Mouse (Mus musculus): ENCODE results near the gene Rpl29. TPM values are rescaled to one million over a fixed set of nuclear protein-coding genes. Genes with fewer than 3 reads are reported as not detected.

Rpl29 gene
- polyA plus RNA-seq (2015; fragmentation: Nextera tagmentation; extraction: Ambion mirVana), result 1,071 and 1,139 TPM in 2 replicates

DNA sequence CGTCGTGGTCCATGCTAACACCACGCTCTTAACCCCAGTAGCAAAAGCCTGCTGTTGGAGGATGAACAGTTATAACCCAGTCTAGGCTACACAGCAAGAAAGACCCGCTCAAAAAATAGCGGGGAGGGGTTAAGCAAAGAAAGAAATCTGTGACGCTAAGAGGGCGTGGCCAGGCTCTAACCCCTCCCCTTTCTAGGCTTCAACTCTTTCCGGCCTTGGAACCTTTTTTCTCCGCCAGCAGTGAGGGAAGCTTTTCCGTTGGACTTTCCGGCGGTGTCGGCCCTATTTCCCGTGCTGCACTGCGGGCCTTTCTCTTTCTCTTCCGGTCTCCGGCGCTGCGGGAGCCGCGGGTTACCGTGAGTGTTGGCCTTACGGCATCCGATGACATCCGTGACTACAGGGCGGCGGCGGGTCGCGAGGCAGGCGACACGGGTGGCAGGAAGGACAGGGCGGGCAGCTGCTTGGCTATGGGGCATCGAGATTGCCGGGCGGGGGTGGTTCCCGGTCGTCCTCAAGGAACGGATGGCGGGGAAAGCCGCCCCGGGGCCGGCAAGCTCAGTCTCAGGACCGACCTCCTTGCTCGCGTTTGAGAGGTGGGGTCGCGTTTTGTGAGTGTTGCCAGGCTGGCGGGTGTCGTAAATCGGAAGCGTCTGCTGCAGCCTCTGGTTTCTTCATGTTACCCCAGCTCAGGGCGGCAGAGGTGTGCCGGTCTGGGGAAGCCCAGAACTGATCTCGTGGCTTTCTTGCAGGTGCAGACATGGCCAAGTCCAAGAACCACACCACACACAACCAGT, at the start of gene Rpl29:
Rpl29 (plus strand) TSS at position 234 of the 794 bp plus-strand sequence.
- peak; percentile 97 for DNase-seq (ENCODE audit: low spot score)

DNA sequence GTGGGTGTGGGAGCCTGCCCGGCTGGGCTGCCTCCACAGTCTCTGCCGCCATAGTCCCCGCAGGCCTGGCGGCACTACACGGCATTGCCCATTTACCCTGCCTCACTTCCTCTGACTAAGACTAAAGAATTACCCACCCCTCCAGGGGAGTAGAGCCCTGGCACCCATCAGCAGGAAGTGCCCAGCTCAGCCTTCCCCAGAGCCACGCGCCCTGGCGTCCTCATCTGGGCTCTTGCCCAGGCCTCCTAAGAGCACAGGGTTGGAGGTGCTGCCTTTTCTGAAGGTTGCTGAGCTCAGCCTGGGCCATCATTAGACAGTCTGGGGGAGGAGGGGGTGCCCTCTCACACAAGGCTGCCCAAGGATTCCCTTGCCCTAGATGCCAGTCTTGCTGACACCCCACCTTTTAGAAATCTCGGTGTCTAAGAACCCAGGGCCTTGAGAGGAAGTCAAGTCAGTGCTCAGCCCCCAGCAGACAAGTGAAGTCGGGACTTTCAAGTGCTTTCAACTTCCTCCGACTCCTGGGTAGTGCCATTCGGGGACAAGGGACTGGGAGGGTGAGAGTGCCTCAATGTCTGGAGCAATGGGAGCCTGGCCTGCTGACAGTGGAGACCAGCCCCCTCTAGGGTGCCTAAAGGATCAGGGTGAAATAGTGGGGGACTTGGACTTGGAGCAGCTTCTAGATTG, 42.9 kb upstream of the Rpl29 start:
- DNase-seq (ENCODE audit: low spot score), result no peak

DNA sequence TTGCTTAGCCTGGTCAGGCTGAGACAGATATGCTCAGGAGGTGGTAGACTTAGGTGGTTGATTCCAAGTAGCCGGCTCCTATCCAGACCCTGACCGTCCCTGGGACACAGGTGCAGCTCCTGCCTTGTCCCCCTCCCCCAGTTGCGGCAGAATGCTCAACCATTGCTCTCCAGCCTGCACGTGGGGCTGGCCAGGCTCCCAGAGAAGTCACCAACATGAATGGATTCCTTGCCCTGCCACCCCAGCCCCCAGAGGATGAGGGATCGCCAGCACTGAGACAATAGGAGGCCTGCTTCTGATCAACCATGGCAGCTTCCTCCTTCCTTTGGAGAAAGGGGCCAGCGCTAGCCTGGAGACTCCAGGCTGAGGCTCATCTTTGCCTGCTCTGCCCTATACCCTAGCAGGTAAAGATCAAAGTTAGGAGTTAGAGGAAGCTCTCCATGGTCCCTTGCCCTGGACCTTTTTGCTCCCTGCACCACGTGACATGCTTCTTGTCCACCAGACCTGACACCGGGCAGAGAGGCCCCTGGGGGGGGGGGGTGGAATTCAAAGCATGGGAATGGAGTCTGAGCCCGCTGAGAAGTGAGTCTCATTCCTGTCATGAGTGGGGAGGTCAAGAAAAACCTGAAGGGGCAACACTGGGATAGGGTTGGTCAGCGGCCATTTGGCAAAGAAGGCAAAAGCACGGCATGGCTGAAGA, 36.3 kb upstream of the Rpl29 start:
- no peak for DNase-seq (ENCODE audit: low spot score)

DNA sequence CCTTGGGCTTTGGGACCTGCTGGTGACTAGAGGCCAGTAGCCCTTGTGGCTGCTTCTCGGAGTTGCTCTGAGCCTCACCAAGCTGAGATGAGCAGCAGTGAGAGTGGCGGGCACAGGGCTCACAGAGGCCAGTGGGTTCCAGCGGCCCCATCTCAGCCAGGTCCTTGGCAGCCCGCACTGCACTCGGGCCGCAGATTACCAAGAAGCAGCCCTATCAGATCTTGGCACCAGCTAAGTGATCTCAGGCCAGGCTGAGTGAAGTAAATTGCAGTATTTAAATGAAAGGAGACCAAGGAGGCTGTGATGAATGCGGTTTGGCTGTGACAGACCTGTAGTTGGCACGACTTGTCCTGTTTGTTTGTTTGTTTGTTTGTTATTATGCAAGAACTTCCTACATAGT, 35.7 kb upstream of the Rpl29 start:
- no peak for DNase-seq (ENCODE audit: low spot score)

DNA sequence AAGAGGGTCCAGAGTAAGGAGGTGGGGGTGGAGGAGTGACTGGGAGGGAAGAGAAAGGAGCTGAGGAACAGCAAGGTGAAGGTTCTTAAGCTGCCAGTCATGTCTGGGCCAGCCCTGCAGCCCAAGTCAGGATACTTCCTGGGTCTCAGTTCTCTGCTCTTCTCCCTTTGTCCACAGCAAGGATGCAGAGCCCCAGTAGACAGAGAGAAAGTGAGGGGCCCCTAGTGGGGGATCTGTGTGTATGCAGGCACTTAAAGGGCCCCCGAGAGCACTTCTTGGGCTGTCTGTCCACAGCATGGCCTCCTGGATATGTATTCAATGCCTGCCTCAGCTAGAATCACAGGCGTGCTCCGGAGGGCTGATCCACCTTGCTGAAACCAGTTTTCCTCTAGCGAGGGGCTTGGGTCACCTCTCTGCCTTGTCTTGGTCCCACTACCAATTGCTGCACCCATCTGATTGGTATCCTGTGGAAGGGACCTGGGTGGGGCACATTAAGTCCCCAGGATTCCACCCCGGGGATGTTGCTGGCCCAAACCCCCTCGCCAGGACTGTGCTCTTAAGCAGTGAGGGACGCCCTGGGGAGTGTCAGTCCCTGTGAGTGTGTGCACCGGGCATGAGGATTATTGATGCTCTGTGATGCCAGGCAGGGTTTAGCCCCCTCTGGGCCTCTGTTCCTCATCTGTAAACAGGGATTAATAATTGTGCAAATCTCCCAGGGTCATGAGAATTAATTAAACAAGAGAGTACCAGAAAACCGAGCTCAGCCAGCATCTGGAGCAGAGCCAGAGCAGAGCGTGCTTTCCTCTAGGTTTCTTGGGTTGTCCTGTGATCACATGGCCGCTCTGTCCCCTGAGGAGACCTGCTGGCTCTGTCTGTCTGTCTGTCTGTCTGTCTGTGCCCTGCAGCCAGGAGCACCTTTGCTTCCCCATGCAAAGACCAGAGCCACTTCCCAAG, 34.3 kb upstream of the Rpl29 start:
- peak; percentile 73 for DNase-seq (ENCODE audit: low spot score)

DNA sequence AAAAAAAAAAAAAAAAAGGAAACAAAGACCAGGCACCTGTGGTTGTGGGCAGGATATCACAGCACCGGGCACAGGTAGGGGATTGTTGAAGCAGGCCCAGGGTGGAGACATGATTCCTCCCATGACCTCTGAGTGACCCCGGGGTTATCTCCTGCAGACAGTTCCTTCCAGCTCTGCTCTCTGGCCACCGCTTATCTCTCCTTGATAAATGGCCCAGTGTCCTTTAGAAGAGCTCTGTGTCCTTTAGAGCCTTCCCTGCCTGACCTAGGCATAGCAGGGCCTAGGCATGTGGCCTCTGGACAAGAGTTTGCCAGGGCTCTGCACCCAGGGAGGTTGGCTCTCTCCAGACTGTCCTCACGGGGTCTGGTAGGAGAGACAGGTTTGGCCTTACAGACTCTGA, 31.5 kb upstream of the Rpl29 start:
- no peak for DNase-seq (ENCODE audit: low spot score)

DNA sequence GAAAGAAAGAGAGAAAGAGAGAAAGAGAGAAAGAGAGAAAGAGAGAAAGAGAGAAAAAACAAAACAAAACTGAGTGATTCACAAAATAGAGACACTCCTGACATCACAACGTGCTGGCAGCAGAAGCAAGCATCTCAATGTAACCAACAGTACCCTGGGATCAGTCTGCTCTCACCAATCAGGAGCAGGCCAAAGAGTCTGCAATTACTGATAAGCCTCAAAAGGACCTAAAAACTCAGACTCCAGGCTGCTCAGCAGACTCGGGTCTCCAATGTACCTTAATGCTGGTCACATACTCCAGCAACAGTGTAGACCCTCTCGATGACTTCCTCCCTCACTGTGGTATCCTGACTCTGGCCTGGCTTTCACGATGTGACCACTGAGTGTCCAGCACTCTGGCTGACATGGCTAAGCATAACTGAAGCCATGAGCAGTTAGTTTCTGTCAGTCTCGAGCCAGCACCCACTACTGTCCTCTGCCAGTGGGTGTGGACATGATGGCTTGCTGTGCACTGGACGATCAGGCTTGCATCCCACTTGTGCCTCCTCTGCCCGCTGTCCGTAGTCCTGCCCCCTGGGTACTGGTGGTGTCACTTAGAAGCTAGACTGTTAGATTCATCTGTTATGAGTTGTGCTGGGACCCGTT, 30.5 kb upstream of the Rpl29 start:
- no peak for DNase-seq (ENCODE audit: low spot score)

DNA sequence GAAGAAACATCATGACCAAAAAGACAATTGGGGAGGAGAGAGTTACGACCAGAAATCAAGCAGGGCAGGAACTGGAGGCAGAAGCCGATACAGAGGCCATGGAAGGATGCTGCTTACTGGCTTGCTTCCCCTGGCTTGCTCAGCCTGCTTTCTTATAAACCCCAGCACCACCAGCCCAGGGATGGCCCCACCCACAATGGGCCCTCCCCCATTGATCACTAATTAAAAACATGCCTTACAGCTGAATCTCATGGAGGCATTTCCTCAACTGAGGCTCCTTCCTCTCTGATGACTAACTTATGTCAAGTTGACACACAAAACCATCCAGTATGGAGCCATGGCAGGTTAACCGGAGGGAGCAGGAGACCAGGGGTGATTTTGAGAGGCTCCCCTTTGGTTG, 29.4 kb upstream of the Rpl29 start:
- no peak for DNase-seq (ENCODE audit: low spot score)

DNA sequence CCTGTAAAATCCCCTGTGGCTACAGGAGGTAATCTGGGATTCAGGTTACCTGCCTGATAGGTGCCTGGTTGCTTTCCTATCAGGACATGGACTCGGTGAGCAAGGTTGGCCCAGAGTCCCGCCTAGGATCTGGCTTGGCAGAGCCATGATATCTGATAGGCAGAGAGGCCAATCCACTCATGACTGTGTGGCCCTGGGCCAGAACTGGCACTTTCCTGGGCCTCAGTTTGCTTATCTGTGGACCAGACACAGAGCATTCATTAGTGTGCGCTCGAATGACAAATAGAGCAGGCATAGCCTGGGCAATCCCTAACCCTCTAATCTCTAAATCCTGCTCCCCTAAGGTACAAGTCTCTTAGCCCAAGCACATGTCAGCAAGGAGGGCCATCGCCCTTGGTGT, 27.1 kb upstream of the Rpl29 start:
- DNase-seq (ENCODE audit: low spot score), result no peak

DNA sequence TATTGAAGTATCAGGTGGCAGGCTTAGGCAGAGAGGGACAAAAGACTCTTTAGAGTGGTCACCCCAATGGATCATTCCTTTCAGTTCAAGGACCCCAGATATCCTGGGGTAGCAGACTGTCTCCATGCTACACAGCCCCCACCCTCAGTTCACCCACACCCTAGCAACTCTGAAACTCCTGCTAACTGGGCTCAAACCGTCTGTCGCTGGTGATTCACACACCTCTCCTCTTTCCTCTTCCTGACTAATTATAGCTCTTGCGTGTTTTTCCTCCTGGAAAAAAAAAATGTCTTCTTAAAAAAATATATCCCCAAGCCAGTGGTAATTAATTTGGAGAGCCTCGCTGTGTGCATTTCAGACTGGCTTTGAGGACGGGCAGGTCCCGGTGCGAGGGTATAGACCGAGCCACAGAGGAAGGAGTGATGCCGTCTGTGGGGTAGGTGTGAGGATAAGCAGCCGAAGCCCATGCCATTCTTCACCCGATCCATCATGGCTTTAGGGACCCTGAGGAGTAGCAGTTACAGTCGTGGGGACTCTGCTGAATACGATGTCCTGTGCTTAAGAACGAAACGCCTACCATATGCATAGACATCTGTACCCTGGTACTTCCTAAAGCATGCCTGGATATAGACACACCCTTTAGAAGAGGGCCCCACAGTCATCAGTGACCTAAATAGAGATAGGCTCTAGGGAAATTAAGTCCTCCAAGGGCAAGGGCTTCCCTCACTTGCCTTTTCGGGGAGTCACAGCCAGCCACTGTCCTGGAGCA, 26.5 kb upstream of the Rpl29 start:
- no peak for DNase-seq (ENCODE audit: low spot score)

DNA sequence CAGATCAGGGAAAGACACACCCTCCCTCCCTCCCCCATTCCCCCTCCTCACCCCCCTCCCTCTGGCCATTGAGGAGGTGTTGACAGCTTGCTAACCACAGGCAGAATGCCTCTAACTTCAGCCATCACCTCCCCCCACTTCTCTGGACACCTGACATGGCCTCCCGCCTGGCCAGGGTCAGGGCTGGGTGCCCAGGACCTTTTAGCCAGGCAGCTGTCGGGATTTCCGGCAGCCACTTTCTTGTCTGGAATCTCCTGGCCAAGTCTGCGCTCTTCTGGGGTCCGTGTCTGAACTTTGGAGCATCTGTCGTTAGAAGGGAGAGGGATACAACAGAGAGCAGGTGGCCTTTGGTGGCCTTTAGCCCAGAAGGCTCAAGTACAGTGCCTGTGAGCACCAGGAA, 24.0 kb upstream of the Rpl29 start:
- DNase-seq (ENCODE audit: low spot score), result no peak

DNA sequence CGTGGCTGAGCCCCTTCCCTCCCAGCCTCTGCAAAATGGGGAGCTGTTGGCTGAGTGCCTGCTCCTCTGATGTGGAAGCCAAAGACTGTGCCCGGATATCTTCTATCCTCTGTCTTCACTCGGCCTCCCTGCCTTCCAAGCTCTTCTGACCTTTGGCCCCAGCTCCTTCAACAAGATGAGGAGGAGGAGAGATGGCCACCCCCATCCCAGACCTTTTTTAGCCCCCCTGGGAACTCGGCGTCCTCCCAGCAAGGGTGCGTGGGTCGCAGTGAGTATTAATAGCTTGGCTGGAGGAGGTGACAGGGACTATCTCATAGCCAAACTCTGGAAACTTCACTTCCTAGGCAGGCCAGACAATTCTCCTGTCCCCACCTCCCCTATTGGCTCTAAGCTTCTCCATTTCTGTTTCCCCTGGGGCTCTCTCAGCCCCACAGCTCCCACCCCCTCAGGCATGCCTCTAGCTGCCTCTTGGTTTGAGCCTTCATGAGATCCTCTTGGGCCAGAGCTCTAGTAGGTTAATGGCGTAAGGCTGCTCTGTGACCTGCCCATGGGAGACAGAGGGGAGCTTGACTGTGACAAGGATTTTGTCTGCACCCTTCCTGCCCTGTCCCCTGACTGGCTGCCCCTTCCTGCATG, 22.7 kb upstream of the Rpl29 start:
- no peak for DNase-seq (ENCODE audit: low spot score)

DNA sequence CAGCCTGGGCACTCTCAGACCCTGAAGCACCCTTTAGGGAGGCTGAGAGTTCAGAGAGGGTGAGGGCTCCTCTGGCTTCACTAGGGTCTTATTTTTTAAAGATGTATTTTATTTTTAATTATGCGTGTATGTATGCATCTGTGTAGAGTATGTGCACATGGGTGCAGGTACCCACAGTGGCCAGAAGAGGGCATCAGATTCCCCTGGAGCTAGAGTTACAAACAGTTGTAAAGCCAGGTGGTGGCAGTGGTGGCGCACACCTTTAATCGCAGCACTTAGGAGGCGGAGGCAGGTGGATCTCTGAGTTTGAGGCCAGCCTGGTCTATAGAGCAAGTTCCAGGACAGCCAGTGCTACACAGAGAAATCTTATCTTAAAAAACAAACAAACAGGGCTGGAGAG, 20.2 kb upstream of the Rpl29 start:
- DNase-seq (ENCODE audit: low spot score), result no peak

DNA sequence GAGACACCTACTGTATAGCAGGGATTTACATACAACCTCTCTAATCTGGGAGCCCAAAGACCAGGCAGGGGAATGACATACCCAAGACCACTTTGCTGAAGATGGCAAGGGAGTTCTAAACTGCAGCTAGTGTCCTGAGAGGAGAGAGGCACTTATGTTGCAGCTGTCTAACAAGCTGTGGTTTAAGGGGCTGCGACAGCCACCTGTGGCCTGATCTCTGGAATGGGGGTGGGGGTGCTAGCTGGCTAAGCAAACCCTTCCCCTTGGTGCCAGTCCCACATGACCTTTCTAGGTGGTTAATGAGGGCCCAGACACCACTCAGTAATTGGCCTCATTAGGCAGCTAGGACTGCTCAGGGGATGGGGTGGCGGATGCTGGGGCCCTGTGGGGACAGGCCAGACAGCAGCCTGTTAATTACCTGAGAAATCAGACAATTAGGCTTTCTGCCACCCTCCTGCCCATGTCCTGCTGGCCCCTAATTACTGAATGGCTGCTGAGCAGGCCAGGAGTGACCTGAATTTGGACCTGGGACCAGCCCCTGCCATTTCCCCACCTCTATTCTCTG, 19.1 kb upstream of the Rpl29 start:
- no peak for DNase-seq (ENCODE audit: low spot score)

DNA sequence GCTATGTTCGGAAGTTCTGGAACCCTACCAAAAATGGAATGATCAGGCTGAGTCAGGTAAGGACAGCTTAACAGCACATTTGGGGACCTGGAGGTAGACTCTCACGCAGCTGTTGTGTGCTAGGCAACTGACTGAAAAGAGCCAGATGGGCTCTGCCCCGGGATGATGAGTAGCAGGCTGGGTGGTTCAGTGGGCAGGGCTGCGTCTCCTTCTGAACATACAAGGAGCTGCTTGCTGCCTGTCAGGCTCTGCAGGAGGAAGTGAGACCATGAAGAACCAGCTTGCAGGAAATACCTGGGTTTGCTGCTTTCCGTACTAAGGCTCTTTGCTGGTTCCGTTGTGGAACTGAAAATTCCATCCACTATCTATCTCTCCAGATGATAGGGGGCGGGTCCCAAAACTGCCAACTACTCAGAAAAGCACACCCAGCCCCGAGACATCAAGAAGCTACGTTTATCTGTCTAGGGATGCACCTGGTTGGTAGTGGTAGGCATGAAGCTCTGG, 18.1 kb upstream of the Rpl29 start:
- no peak for DNase-seq (ENCODE audit: low spot score)

DNA sequence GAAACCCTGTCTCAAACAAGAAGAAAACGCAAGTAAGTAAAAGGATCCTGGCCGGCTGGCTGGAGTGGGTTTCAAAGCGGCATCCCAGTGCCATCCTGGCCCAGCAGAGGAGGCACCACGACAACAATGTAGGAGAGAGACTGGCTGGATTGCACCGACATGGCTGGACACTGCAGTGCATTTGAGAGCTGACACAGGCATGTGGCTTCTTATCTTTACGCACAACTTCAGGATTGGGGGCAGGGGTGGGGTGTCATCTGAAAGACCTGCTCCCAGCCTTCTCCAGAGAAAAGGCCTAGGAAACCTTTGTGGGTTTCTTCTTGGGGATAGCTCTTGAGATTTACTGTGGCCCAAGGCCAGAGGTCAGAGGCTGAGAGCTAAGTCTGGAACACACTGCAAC, 17.5 kb upstream of the Rpl29 start:
- no peak for DNase-seq (ENCODE audit: low spot score)

DNA sequence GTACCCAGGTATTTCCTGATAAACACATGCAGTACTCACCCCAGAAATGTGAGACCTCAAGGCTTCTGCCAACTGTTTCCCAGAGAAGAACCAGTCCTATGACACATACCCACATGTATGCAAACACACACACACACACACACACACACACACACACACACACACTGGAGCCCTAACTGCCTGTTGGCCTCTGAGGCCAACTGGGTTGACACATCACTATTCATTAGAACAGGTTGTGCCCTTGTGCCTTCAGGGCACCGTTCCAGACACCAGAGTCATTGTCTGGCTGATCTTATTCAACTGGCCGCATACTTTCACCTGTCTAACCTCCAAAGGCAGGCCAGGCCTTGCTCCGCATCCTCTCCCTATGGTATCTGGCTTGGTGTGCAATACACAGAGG, 17.0 kb upstream of the Rpl29 start:
- no peak for DNase-seq (ENCODE audit: low spot score)

DNA sequence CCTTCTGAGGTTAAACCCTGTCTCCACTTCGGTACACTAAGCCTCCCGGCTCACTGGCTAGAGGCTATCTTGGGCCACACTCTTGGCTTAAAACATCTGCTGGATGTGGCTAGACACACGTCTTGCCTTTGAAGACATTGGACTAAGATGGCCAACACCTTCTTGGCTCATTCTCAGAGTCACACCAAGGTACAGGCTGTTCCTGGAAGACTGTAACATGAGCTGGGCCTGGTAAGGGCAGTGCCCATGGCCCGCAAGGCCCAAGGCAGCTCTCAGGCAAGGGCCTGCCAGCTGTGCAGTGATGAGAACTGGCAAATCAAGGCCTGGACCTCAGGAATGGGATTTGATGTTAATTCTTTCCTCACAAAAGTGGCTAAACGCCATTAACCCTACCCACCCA, 15.6 kb upstream of the Rpl29 start:
- DNase-seq (ENCODE audit: low spot score), result no peak

DNA sequence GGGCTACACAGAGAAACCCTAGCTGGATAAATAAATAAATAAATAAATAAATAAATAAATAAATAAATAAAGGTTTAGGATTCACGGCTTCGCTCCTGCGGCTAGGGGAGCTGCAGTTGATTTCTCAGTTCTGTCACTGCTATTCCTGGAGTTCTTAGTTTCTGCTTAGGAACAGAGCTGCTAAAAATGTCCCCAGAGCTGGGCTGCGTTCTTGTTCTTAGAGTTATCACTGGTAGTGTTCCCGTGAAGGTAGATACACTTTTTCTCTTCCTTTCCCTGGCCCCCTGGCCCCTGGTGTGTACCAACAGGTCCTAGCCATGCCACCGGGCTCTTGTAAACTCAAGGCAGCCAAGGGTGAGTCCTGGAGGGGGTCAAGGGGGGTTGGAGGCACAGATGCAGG, 12.4 kb upstream of the Rpl29 start:
- no peak for DNase-seq (ENCODE audit: low spot score)

All from thymus, postnatal 0 days (tissue).